Mouse (Mus musculus): Measurements from ENCODE around the gene Cdk1.
A peak's percentile ranks its signal among the peaks of the same experiment; 100 is the strongest.

Gene Cdk1

DNA sequence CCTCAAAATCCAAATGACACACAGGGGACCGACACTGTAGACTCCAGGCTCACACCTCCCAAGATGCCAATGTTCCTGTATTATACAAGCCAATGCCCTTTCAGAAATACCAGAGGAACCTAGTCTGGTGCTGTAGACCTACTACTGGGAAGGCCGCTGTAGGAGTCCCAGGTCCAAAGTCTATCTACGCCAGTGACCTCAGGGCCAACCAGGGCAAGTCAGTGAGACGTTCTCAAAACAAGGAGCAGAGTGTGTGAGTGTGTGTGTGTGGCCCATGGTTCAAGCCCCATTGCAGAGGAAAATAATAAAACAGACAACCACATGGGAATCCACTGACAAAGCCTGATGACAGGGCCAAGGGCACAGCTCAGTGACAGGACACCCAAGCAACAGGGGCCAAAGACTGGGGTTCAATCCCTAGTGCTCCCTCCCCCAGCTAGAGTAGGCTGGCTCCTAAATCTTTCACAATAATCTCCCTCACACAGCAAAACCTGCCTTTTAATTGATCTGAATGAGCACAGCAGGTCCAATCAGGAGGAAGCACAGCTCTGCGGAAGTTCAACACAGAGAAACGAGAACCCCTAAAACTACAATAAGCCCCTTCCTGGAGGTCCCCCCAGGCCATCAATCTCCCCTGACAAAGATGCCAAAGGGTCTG is 11.0 kb downstream of the Cdk1 start:
- no peak for DNase-seq

DNA sequence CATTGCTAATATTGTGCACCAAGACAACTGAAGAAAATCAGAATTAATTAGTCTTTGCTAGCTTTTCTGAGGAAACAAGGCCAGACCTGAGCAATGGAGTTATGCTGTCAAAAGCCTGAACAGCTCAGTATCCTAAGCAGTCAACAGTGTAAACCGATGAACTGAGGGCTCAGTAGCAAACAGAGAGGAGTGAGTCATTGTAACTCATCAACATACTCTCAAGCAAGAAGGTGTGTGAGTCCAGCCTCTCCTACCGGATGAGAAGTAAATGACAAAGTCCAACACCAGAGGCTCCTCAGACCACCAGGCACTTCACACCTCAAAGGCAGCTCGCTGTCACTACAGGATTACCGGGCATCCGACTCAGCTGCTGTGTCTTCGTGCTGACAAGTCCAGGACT is 12.7 kb downstream of the Cdk1 start:
- no peak for DNase-seq

DNA sequence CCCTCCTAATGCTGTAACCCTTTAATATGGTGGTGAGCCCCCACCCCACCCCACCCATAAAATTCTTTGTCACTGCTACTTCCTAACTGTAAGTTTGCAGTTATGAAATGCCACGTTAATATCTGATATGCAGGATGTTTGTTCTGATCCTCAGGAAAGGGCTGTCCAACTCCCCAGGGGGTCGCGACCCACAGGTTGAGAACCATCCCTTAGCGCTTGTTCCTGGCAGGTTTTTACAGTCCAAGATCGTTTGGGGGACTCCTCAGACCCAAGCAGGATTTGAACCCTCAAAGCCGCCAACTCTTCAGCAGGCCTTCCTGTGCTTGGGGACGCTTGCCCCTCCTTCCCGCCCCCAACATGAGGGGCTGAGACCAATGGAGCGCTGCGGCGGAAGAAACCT is 16.5 kb downstream of the Cdk1 start:
- DNase-seq, result no peak

DNA sequence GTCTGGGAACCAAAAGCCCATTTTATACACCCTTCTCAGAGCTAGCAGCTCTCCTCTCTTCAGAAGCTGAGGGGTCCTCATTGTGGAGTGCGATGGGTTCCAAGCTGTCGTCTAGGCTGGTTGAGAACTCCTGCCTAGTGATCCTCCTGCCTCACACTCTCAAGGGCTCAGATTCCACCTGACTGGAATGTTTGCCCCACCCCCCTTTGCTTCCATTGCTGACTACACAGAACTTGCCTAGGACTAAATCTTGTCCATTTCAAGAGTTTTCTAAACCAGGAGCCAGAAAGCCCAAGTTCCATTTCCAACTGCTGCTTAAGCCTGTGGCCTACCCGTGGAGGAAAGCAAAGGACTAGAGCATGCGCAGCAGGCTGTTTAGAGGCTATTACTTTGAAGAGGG is 17.1 kb downstream of the Cdk1 start:
- no peak for DNase-seq

DNA sequence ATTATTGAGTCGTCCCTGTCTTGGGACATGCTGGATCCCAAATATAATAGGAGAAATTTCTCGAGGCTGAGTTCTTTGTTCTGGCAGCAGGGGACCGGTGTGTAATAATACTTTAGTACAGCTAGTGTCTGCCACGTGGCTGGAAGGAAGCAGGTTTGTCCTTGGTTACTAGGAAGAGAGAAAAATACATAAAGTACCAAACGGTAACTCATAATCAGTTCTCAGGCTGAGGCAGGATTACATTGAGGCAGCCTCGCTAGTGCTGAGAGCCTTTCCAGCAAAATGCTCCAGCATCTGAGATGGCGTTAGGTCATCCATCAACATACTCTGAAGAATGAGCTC is 17.6 kb downstream of the Cdk1 start:
- DNase-seq, result no peak

DNA sequence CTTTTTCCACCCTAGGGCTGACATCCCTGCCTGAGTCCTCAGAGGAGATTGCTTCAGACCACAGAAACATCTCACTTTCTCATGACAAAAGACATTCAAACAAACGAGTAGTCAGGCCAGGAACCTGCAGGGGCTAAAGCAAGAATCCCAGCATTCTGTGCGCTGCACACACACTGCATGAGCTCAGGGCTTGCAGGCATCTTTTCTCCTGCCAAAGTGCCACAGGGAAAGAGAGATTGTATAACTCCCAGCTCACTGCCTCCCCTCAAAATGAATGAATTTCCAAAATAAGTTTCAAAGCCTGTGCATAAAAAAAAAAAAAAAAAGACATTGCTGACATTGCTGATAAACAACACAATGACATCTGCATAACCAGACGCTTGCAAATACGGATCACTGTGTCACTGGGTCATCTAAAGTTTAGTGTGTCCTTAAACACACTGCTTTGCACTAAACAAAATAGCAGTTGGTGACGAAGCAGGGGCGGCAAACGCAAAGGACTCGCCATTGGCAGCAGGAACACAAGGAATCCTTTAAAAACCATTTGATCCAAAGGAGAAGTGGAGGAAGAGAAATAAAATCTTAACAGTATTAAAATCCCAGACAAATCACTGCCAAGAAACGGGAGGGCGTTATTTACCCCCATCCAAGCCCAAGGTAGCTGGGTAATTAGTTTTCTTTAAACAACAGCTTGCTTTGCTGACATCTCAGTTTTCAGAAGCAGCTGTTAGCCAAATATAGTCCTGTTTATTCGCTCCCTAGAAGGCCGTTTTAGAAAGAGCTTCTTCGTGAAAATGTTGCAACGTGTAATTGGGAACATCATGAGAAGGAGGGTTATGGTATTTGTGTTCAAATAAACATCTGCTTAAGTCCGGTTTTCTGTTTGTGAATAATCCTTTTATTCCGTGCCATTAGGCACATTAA is 18.2 kb downstream of the Cdk1 start:
- peak; percentile 19 for DNase-seq

DNA sequence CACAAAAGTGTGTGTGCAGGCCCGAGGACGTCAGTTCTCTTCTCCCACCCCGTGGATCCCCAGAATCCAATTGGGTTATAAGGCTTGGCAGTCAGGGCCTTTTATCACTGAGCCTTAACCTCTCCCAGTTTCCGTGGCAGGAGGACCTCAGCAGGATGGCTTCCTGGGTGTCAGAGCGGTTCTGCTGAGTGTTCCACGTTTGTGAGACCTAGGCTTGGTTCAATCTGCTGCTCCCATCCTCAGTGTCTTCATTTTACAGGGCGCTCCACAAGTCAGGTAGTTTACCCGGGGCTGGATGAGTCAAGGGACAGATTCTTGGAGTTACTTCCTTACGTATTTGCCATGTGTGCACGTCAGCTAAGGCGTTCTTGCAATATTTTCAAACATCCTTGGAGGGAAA is 19.5 kb downstream of the Cdk1 start:
- no peak for DNase-seq

DNA sequence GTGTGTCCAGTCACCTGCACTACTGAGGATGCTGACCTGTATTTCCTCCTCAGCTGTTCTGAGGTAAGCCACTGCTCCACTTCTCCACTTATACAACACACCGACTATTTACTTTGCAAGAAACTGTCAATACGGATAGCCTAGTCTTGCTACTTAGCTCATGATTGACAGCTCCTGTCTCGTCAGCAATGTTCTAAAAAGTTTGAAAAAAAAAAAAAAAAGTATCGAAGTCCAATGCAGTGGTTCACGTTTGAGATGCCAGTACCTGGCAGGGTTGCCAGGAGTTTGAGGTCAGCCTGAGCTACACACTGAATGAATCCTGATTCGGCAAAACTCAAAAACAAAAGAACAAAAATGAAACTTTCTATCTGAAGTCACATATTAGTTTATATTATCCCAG is 21.5 kb downstream of the Cdk1 start:
- no peak for DNase-seq

DNA sequence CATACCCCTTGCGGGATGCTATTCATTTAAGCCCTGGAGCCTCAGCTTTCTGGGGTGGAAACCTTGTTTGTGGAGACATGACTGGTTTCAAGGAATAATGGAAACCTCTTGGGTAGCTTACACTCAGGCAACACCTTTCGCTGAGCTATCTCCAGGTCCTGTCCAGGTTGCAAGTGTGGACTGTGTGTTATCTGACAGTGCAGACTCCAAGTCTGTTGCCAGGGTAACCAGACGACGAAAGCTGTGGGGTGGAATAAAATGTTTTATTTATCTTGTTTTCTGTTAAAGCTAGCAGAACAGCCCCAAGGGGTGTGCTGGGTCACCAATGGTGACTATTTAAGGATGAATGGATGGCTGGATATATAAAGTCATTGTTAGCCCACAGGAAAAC is 24.1 kb downstream of the Cdk1 start:
- DNase-seq, result no peak

DNA sequence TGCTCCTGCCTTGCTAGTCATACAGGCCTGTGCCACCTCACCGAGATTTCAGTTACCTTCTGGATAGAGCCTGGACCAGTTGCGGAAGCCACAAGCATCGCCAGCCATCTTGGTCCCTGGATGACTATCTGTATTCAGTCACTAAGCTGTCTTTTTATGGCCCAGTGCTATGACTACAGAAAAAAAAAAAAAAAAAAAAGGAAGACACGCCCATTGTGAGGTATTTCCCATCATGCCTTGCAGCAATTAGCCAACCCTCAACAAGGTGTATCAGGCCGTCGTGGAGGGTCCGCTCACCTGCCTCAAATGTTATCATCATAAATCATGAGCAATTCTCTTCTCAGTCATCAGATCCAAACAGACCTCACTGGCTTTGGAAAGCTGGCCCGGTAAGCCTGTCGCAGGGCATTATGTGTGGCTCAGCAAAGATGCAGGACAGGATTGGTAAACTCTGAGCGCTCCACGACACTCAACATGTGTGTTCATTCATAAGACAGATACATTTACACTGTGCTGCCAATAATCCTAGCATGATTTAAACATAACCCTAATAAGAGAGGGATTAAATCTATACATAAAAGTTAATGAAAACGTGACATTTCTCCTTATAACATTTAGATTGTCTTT is 24.6 kb downstream of the Cdk1 start:
- DNase-seq, result no peak

DNA sequence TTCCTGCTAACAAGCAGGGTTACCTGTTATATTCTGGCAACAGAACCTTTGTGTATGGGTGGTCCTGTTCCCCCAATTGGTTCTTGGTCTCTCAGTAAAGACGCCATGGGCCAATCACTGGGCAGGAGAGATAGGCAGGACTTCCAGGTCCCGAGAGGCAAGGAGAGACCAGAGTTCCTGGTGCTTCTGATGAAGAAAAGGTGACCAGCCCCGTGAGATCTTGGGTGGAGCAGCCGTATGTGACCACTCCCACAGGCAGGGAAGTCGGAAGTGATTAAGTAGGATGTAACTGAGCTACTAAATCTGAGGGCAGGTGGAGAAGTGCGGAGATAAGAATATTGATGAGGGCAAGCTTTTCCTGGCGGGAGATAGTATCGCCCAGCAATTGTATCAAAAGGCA is 25.4 kb downstream of the Cdk1 start:
- no peak for DNase-seq

DNA sequence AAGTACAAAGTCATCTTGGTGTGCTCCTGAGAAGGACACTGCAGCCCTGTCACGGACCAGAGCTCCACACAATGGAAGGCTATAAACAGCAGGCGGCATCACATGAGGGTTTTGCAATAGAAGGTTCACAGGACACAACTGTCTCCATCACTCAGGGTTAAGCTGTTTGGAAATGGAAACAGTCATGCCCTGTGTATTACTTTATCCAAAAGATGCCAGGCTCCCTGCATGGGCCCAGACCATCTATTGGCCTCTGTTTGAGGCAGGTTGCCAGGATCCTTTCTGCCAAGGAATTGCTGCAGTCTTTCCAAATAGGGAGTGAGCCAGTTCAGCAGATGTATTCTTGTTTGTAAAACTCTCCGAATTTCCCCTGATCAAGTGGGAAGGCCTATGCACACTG is 26.3 kb downstream of the Cdk1 start:
- no peak for DNase-seq

DNA sequence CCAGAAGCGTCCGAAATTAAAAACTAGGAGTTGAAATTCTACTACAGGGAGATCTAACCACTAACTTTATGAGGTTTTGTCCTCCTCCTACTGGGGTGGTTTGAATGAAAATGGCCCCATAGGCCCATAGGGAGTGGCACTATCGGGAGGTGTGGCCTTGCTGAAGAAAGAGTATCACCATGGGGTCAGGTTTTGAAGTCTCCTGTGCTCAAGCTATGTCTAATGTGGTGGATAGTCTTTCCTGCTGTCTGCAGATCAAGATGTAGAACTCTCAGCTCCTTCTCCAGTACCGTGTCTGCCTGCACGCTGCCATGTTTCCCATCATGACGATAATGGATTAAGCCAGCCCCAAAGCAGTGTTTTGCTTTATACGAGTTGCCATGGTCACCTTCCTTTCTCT is 27.9 kb downstream of the Cdk1 start:
- no peak for DNase-seq

DNA sequence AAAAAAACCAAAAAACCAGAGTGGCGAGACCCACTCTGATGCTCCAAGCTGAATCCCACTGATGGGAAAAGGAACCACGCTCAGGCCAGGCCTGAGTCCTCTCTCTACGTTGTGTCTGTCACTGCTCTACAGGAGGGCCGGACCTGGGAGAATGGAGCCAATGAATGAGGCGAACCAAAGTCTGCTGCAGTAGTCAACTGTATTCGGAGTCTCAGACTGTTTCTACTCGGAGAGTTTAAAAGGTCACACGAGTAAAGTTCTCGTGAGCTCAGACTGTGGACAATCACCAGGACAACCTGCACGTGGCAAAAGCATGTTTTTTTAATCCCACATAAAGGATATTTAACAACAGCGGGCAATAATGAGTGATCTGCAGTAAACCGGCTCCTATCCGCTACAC is 28.8 kb downstream of the Cdk1 start:
- DNase-seq, result no peak

DNA sequence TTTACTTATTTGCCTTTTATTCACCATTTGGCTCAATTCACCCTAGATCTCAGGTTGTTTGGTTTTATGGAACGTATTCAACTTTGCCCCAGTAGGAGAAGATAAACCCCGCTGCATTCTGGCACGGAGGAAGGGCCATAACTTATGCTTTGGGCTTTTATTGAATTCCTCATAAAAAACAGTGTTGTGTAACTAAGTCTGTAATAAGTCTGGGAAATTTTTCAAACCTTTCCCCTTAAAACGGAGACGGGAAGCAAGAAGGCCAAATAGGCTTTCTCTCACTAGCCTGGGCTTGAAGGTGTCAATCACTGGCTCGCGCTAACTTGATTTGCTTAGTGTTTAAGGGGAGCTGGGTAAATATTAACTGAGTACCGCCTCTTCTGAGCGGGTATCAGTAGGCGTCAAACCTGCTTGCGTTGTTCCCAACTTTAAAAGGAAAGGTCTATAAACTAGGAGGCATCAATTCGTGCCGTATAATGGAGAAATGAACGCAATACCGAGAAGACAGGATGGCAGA is 31.2 kb downstream of the Cdk1 start:
- no peak for DNase-seq

DNA sequence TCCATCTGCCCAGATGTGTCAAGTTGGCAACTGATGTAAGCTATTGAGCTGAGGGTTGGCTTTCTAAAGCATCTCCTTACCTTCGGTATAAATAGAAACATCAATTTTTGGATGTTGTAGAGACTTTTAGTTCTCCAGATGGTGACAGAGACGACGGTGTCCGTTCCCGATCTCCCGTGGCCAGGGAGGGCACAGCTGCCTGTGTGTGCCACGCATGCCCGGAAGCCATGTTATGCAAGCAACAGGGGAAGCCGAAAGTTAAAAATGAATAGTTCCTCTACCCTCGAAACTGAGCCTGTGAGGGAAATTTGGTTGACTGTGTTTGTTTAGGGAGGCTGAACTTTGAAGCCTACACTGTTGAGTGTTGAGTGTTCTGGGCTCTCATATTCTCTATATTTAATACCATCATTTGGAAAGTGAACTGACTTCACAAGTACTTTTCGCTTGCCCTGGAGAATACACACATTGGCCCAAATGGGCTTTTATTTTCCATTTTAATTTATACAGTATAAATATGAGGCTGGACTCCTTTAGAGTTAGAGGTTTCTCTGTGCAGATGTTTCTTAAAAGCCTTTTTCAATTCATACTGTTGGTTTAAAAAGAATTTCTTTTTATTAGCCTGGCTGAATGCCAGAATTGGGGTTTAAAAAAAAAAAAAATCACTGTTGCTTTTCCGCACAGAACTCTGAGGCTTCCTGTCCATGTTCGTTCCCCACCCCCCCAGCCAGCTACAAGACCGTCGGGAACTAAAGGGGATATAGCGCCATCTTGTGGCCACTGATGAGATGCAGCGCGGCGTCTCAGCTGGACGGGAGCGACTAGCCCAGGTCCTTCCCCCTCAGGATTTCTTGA is 31.8 kb downstream of the Cdk1 start:
- DNase-seq, result peak; percentile 67

DNA sequence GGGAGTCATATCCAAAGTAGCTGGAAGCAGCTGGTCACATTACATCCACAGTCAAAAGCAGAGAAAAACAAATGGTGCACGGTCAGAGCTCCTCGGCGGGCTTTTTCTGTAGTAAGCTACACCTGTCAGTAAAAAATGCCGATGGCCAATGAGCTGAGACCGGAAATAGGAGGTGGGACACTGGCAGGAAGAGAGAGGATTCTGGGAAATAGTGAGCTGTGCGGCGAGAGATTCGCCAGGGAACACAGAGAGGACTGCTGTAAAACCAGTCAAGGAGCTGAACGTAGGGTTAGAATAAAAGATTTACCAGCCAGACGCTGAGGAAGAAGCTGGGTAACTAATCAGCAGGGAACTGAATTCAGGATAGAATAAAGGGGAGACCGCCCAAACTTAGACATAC is 34.2 kb downstream of the Cdk1 start:
- no peak for DNase-seq

DNA sequence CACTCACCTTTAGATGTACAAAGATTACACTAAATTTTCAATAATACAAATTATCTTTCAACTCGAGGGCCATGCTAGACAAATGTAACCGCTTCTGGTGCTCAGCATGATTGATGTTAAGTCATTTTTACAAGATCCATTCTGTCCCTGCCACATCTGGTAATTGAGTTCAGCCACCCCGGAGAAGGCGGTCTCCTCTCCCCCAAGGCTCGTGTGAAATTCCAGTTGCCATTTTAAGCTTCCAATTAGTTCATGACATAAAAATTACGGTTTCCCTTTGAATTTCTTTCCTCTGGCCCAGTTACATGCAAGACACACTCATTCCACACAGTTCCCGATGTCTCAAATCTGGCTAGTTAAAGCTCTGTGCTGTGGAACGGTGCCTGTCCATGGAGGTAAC is 38.8 kb downstream of the Cdk1 start:
- no peak for DNase-seq

DNA sequence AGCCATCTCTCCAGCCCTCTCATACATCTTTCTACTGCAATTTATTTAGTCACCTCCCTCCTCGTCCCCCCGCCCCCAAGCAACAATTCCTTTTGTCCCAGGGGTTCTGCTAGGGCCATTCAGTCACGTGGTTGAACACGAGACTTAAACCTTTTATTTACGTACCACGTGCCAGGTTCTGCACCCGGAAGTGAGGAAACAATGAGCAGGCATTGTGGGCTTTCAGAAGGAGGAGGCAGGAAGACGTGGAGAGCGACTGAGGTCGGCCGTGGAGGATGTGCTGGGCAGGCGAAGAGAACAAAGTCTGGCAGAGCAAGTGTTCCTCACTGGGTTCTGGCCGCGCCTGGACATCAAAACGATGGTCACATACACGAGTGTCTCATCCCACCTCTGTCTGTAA is 40.9 kb downstream of the Cdk1 start:
- no peak for DNase-seq

DNA sequence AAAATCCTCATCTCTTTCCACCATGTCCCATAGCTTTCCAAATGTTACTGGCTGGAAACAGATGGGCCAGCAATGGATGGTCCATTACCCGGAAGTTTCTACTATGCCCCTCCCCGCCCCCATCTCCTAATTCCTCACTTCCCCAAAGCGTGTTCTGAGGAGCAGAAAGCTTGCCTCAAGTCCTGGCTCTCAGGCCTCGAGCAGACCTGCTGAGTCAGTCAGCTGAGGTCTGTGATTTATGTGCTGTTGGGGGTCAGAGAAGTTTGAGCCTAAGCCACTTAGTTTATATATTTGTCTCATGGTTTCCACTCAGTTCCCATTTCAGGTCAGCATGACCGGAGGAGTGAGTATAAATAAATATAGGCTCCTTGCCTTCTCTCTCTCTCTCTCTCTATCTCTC is 43.6 kb downstream of the Cdk1 start:
- no peak for DNase-seq

DNA sequence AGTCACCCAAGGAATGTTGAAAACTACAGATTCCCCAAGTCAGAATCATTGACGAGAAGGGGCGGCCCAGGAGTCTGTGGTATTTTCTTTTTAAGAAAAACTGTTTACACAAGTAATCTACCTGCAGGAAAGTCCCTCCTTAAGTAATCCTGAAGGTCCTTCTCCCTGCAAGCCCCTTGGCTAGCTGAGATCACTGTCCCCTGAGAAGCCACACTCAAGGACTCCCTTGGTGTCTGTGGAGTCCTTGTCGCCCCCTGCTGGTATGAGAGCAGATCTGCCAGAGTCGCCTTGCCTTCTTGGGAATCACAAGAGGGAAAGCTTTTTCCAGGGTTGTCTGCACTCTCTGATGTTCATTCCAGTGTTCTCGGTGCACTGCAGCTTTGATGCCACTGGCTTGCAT is 45.7 kb downstream of the Cdk1 start:
- peak; percentile 43 for DNase-seq

DNA sequence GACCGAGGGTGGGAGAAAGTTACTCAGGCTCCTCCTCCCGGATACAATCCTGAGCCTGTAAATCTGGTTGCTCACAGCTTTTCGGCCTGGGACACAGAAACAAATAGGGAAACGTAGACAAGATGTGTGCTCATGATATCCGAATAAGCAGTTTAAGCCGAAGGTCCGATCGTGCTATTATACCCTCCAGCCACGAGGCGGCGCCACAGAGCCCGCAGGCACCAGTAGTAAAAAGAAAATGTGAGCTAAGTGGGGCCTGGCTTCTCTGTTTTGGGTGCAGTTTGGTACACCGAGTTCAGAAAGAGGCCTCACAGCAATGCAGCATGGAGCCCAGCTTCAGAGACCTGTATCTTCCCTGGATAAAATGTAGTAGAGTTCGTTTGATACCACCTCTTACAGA is 46.5 kb downstream of the Cdk1 start:
- DNase-seq, result no peak

DNA sequence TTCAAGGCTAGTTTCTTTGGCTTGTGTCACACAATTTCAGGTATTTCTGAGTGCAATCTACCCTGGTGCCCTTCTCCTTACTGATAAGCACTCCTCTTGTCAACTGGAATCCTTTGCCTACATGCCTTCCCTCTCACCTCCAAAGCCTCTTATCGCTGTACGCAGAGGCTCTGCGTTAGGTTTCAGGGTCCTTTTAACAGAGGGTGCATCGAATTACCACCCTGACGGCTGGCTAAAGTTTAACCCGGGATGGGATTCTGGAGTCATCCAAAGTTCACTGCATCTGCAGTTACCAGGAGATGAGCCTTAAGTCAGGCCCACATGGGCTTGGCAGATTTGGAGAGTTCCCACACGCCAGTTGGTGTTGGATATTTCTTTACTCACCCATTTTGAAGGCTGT is 47.1 kb downstream of the Cdk1 start:
- DNase-seq, result no peak

All from right cerebral cortex, postnatal 25 days (tissue).